In genomic region chr19:28530846-28531245, GRCm38 (mm10) we compare ENCODE assay signal across 9 mouse cellular contexts.
DNase-seq lines count a peak whose midpoint lies in the region; ATAC-seq and TF ChIP-seq lines count a peak whose summit lies in the region.
"Had no signal": no experiment of that assay in that cellular context is flagged by ENCODE, and none has a peak within 500 bp of the region (broad histone marks: within the 10 kb centered on the region; RNA-seq: fewer than 3 reads in every experiment).

No protein-coding gene starts in this region.

- no peak overlapping the region for H3K9ac ChIP-seq in hindbrain, embryonic 13.5 days
- no peak overlapping the region for H3K9ac ChIP-seq in forebrain, embryonic 16.5 days (replicated peaks; ENCODE audit: low read depth, low read length)
- H3K9ac ChIP-seq: midbrain, embryonic 12.5 days had no signal

- CTCF ChIA-PET in Patski (lab: Charles Lee), result no interaction called here

- POLR2A ChIA-PET in Patski (lab: Charles Lee), result interaction anchor here (0.6 kb wide), 1 partner anchor 22 kb away, joined by 3 read pairs; no protein-coding TSS in a partner anchor

- peaks cover 4% of the 10 kb centered on the region; the same call in 1 of the 2 replicates for H3K9me3 ChIP-seq in hindbrain, embryonic 10.5 days
- H3K9me3 ChIP-seq in hindbrain, embryonic 13.5 days, result no peaks in the 10 kb centered on the region
- no peaks in the 10 kb centered on the region for H3K9me3 ChIP-seq in forebrain, embryonic 16.5 days (ENCODE audit: control insufficient read depth, low read length)
- H3K9me3 ChIP-seq: midbrain, embryonic 12.5 days had no signal

- H3K27me3 ChIP-seq in hindbrain, embryonic 10.5 days (ENCODE audit: insufficient read depth, poor library complexity, severe bottlenecking), result no peaks in the 10 kb centered on the region
- no peaks in the 10 kb centered on the region for H3K27me3 ChIP-seq in hindbrain, embryonic 13.5 days
- no peaks in the 10 kb centered on the region for H3K27me3 ChIP-seq in Patski
- no peaks in the 10 kb centered on the region; the same call in 1 of the 2 replicates for H3K27me3 ChIP-seq in forebrain, embryonic 16.5 days (replicated peaks; ENCODE audit: control insufficient read depth, insufficient read depth, low read length)
- H3K27me3 ChIP-seq: midbrain, embryonic 12.5 days had no signal

- H3K36me3 ChIP-seq in hindbrain, embryonic 10.5 days, result peaks cover 7% of the 10 kb centered on the region
- no peaks in the 10 kb centered on the region for H3K36me3 ChIP-seq in hindbrain, embryonic 13.5 days
- no peaks in the 10 kb centered on the region for H3K36me3 ChIP-seq in forebrain, embryonic 16.5 days (ENCODE audit: control insufficient read depth, insufficient read depth)
- H3K36me3 ChIP-seq: midbrain, embryonic 12.5 days had no signal

- peak; percentile 25 for DNase-seq in hindbrain, embryonic 10.5 days (ENCODE audit: low spot score)
- DNase-seq in 416B (ENCODE audit: low read depth) (peak; percentile 49), Patski (ENCODE audit: low read depth, low spot score) (no peak)
- DNase-seq in embryo, embryonic 10.5 days (ENCODE audit: low spot score), result peak; percentile 59
- peak; percentile 68 for DNase-seq in lung, postnatal 10 days
- peak; percentile 4 to 14 for DNase-seq in thymus, adult 18-20 months

- H3K4me3 ChIP-seq in hindbrain, embryonic 10.5 days, result no peak overlapping the region
- no peak overlapping the region for H3K4me3 ChIP-seq in hindbrain, embryonic 13.5 days
- H3K4me3 ChIP-seq in forebrain, embryonic 16.5 days (replicated peaks; ENCODE audit: low read length), result no peak overlapping the region
- H3K4me3 ChIP-seq: midbrain, embryonic 12.5 days had no signal

- ATAC-seq in hindbrain, embryonic 13.5 days (ENCODE audit: low FRiP score), result no peak
- ATAC-seq in Patski, result no peak
- no peak for ATAC-seq in forebrain, embryonic 16.5 days

- in situ Hi-C loops in Patski (cut with MboI; ENCODE audit: low pct_unique_long_range_greater_than_20kb), result no loop called here

- H3K27ac ChIP-seq in hindbrain, embryonic 10.5 days, result no peak overlapping the region
- no peak overlapping the region for H3K27ac ChIP-seq in hindbrain, embryonic 13.5 days
- H3K27ac ChIP-seq in forebrain, embryonic 16.5 days (ENCODE audit: low read length), result no peak overlapping the region
- H3K27ac ChIP-seq: midbrain, embryonic 12.5 days had no signal

- no peaks in the 10 kb centered on the region for H3K4me1 ChIP-seq in hindbrain, embryonic 10.5 days (replicated peaks)
- H3K4me1 ChIP-seq in hindbrain, embryonic 13.5 days (replicated peaks), result no peaks in the 10 kb centered on the region
- H3K4me1 ChIP-seq in forebrain, embryonic 16.5 days (replicated peaks; ENCODE audit: control insufficient read depth, insufficient read depth, low read length), result no peaks in the 10 kb centered on the region
- H3K4me1 ChIP-seq: midbrain, embryonic 12.5 days had no signal

- H3K4me2 ChIP-seq in hindbrain, embryonic 13.5 days, result no peak overlapping the region
- no peak overlapping the region for H3K4me2 ChIP-seq in forebrain, embryonic 16.5 days (ENCODE audit: low read length)
- H3K4me2 ChIP-seq: midbrain, embryonic 12.5 days had no signal

- peak; percentile 57 for TF ChIP-seq CTCF in Patski (IDR thresholded peaks at IDR 0.05)

- 75% methylated on average over 10 of the region's 10 CpGs for WGBS in hindbrain, embryonic 10.5 days
- WGBS in hindbrain, embryonic 13.5 days, result 74% methylated on average over 10 of the region's 10 CpGs
- WGBS in forebrain, embryonic 16.5 days, result 74% methylated on average over 10 of the region's 10 CpGs
